Mouse (Mus musculus) heart, postnatal 25 days (tissue): Measurements from ENCODE around the gene Dvl1. TPM values are rescaled to one million over a fixed set of nuclear protein-coding genes. Genes with fewer than 3 reads are reported as not detected.

ENCODE experiments used
- DNase-seq: peaks from one replicate; pipeline ENCODE4 v3.0.0; 2022; ENCODE audit warnings: low spot score
- intact Hi-C: fragments of 180-260 bp; cut with DNase I; formaldehyde crosslinking; loops from one replicate; pipeline ENCODE4 v1.15.1; 2025
- total RNA-seq, 2 experiments: library from RNA; stranded (reverse); gene quantifications; 2 replicates each; pipeline ENCODE4 v1.2.3; 2021

Dvl1 gene
- total RNA-seq, 2 experiments from 2014 or later: 43.3 to 44.3 TPM

GRCm38 (mm10) chr4:155838187-155839153 lies 8.7 kb upstream of the Dvl1 start:
- intact Hi-C loops: no loop called here
- peak; percentile 62 for DNase-seq

- intact Hi-C loops: no loop called here
These were observed 7.7 kb upstream of the Dvl1 start, which contains the start of gene Mxra8 for GRCm38 (mm10) chr4:155839483-155839910. Gene Mxra8, plus strand, starts transcription at chr4:155839680.

GRCm38 (mm10) chr4:155840076-155841002 lies 6.9 kb upstream of the Dvl1 start:
- DNase-seq: no peak
- intact Hi-C loops: no loop called here

More at GRCm38 (mm10) chr4:155839483-155839910, 7.7 kb upstream of the Dvl1 start, which contains the start of gene Mxra8:
- DNase-seq: peak; percentile 94

- intact Hi-C loops: no loop called here
These were observed 6.2 kb upstream of the Dvl1 start for GRCm38 (mm10) chr4:155841003-155841454.

GRCm38 (mm10) chr4:155841651-155842270 lies 5.4 kb upstream of the Dvl1 start:
- DNase-seq: no peak
- intact Hi-C loops: no loop called here

More at GRCm38 (mm10) chr4:155841003-155841454, 6.2 kb upstream of the Dvl1 start:
- DNase-seq: peak; percentile 60

- no peak for DNase-seq
- intact Hi-C loops: no loop called here
These were observed 4.0 kb upstream of the Dvl1 start for GRCm38 (mm10) chr4:155843231-155843630.

GRCm38 (mm10) chr4:155847591-155848352 lies 570 bp downstream of the Dvl1 start:
- no peak for DNase-seq

GRCm38 (mm10) chr4:155848434-155849095 lies 1.4 kb downstream of the Dvl1 start:
- intact Hi-C loops: loop anchor here (2.0 to 5.0 kb wide), 2 partner anchors 20 to 94 kb away; partner anchors contain the start of genes Cptp, Ints11 and Ube2j2
- no peak for DNase-seq

More at GRCm38 (mm10) chr4:155847591-155848352, 570 bp downstream of the Dvl1 start:
- intact Hi-C loops: loop anchor here (1.0 to 5.0 kb wide), 3 partner anchors 21 to 95 kb away; partner anchors contain the start of genes Cptp, Ints11 and Ube2j2

GRCm38 (mm10) chr4:155849391-155849790 lies 2.2 kb downstream of the Dvl1 start:
- intact Hi-C loops: loop anchor here (2.0 to 5.0 kb wide), 2 partner anchors 19 to 93 kb away; partner anchors contain the start of genes Cptp, Ints11 and Ube2j2
- DNase-seq: no peak

GRCm38 (mm10) chr4:155849792-155850451 lies 2.7 kb downstream of the Dvl1 start:
- no peak for DNase-seq
- intact Hi-C loops: loop anchor here (2.0 to 5.0 kb wide), 2 partner anchors 19 to 92 kb away; partner anchors contain the start of genes Cptp, Ints11 and Ube2j2

- intact Hi-C loops: no loop called here
- no peak for DNase-seq
These were observed 4.2 kb downstream of the Dvl1 start for GRCm38 (mm10) chr4:155851368-155851767.

- intact Hi-C loops: no loop called here
- no peak for DNase-seq
These were observed 4.8 kb downstream of the Dvl1 start for GRCm38 (mm10) chr4:155851951-155852411.

GRCm38 (mm10) chr4:155853421-155853820 lies 6.2 kb downstream of the Dvl1 start:
- DNase-seq: no peak
- intact Hi-C loops: no loop called here

- DNase-seq: no peak
- intact Hi-C loops: no loop called here
These were observed 7.8 kb downstream of the Dvl1 start for GRCm38 (mm10) chr4:155854991-155855390.

GRCm38 (mm10) chr4:155856071-155856470 lies 8.9 kb downstream of the Dvl1 start:
- DNase-seq: no peak
- intact Hi-C loops: no loop called here

GRCm38 (mm10) chr4:155856881-155857280 lies 9.7 kb downstream of the Dvl1 start:
- intact Hi-C loops: no loop called here

GRCm38 (mm10) chr4:155859318-155859717 lies 12.1 kb downstream of the Dvl1 start:
- intact Hi-C loops: no loop called here
- no peak for DNase-seq

More at GRCm38 (mm10) chr4:155856881-155857280, 9.7 kb downstream of the Dvl1 start:
- no peak for DNase-seq
